Mouse (Mus musculus): Measurements from ENCODE around the gene Zdhhc6. TPM values are rescaled to one million over a fixed set of nuclear protein-coding genes. Genes with fewer than 3 reads are reported as not detected.

The Zdhhc6 gene
- polyA plus RNA-seq (2014; fragmentation: Illumina TruSeq; extraction: RNeasy Lipid Tissue Mini Kit (QIAGEN cat#74804); ENCODE audit: low read depth, low replicate concordance): 96.5 TPM

DNA sequence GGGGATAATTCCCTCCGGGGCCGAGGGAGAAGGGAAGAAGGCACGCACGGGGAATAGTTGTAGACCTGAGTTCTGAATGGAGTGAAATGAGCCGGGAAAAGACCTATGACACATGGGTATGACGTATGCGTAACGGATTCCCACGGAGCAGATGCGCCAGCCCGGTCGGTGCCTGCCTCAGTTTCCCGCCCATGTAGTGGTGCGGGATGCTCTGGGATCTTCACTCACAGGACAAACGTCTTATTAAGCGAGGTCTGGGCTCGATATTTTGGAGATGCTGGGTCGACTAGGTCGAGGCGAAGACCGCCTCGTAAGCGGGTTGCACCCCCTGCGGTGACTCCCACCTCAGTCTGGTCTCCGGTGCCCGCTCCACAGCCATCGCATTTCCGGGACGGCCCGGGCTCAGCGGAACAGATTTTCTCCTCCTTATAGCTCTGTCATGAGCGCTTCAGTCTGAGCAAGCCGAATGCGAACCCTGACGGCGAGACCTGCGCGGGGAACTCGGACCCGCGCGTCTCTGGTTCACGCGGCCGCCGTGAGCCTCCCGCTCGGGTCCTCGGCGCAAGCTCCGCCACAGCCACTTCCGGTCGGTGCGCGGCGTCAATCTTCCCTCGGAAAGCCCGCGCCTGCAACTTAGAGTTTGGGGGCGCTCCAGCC, at the start of gene Zdhhc6:
Gene Zdhhc6, minus strand, starts transcription at position 581 of the 657 bp plus-strand sequence.

GRCm38 (mm10) chr19:55316109-55316714, 380 bp upstream of the Zdhhc6 start, which contains the start of gene Vti1a:
TSS of gene Vti1a (plus strand) at chr19:55316295.

DNA sequence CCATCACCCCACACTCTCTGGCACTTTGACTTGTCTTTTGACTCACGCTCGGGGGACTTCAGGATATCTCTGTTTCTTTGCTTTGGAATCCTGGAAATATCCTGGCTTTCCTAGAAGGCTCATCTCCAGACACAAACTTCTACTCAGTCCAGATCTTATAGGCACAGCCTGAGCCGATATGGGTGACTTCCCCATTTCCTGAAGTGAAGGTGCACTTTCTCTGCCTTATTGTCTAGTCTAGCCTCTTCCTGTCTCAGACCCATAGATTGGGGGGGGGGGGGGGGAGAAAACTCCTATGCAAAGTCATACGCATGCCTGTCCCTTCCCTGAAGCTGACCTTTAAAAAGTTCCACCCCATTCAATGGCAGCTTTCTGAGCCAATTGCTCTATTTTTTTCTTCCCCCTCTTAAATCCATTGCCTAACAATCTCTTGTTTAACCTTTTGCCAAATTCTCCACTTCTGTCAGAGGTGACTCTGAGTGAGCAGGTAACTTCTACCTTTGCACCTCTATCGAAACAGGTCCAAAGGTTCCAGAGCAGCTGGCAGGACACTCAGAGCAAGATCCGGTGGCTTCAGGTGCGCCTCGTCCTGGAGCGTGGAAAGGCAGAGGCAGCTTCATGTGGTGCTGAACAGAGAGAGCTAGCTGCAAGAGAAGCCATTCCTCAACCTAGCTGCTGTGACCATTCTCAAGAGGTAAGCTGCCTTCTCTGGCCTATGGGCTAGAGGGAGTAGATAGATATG, 64.3 kb downstream of the Zdhhc6 start, which contains the start of gene Acsl5:
Gene Acsl5, plus strand, starts transcription at position 556 of the 742 bp plus-strand sequence.

DNA sequence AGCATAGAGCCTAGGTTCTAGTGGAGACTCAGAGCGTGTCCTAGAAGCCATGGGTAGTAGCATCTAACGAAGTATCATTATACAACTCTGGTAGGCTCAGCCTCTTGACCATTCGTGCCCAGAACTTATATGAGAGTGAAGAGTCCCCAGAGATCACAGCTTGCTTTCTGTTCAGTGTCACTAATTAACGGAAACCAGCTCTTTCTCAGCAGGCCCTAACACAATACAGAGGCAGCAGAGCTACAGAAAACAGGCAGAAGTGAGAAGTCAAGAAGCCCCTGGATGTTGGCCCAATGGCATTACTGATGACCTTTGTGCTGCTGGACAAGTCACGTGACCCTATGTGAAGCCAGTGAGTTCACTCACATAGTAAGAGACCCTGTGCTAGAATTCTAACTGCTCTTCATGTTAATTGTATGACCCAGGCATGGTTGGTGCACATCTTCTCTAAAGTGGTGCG, 74.6 kb downstream of the Zdhhc6 start, which contains the start of gene Gucy2g:
Gene Gucy2g, minus strand, starts transcription at position 51 of the 460 bp plus-strand sequence.

Other genes starting within 250 kb of the Zdhhc6 start
- 169 TPM for gene Gpam, start 188.8 kb downstream of the Zdhhc6 start, polyA plus RNA-seq (2014; fragmentation: Illumina TruSeq; extraction: RNeasy Lipid Tissue Mini Kit (QIAGEN cat#74804); ENCODE audit: low read depth, low replicate concordance)
- gene Tectb, start 135.3 kb downstream of the Zdhhc6 start, polyA plus RNA-seq (2014; fragmentation: Illumina TruSeq; extraction: RNeasy Lipid Tissue Mini Kit (QIAGEN cat#74804); ENCODE audit: low read depth, low replicate concordance): not detected
- gene Gucy2g, start 74.8 kb downstream of the Zdhhc6 start, polyA plus RNA-seq (2014; fragmentation: Illumina TruSeq; extraction: RNeasy Lipid Tissue Mini Kit (QIAGEN cat#74804); ENCODE audit: low read depth, low replicate concordance): not detected
- gene Acsl5, start 64.1 kb downstream of the Zdhhc6 start, polyA plus RNA-seq (2014; fragmentation: Illumina TruSeq; extraction: RNeasy Lipid Tissue Mini Kit (QIAGEN cat#74804); ENCODE audit: low read depth, low replicate concordance): 221 TPM
- gene Vti1a, start 263 bp upstream of the Zdhhc6 start, polyA plus RNA-seq (2014; fragmentation: Illumina TruSeq; extraction: RNeasy Lipid Tissue Mini Kit (QIAGEN cat#74804); ENCODE audit: low read depth, low replicate concordance): 36.3 TPM

Measured in adrenal gland, adult 10 weeks (tissue).